Comparison of ENCODE assay signal across 9 mouse cellular contexts in the genomic region with DNA sequence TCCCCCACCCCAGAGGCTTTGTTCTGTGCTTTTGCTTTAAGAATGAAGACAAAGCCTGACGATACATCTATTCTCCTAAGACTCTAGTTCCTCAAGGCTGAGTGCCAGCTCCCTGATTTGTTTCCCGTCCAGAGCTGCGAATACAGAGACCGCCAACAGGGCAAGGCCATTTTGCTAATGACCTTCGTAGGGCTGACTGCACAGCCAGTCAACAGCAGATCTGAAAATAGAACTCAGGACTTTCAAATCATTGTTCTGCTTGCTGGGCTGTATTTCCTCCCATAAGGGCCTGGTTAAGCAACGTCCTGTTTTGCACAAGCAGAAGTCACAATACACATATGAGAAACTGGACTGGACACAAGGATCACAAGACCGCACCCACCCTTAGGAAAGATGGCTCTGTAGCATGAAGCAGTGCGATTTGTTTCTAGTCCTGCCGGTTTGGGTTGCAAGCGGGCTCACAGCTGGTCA.
A peak's percentile ranks its signal among the peaks of the same experiment; 100 is the strongest.
DNase-seq lines count a peak whose midpoint lies in the region; ATAC-seq lines count a peak whose summit lies in the region.
"Had no signal": no experiment of that assay in that cellular context is flagged by ENCODE, and none has a peak within 500 bp of the region (broad histone marks: within the 10 kb centered on the region; RNA-seq: fewer than 3 reads in every experiment).

No protein-coding gene starts in this region.

- H3K36me3 ChIP-seq in forebrain, embryonic 10.5 days (replicated peaks), result no peaks in the 10 kb centered on the region
- H3K36me3 ChIP-seq in forebrain, embryonic 12.5 days (replicated peaks), result no peaks in the 10 kb centered on the region
- H3K36me3 ChIP-seq in heart, embryonic 16.5 days (ENCODE audit: control insufficient read depth, insufficient read depth), result no peaks in the 10 kb centered on the region
- no peaks in the 10 kb centered on the region for H3K36me3 ChIP-seq in neural tube, embryonic 15.5 days
- H3K36me3 ChIP-seq: embryonic facial prominence, embryonic 15.5 days had no signal

- H3K27me3 ChIP-seq in forebrain, embryonic 10.5 days (ENCODE audit: poor library complexity, severe bottlenecking), result no peaks in the 10 kb centered on the region
- no peaks in the 10 kb centered on the region for H3K27me3 ChIP-seq in forebrain, embryonic 12.5 days
- no peaks in the 10 kb centered on the region for H3K27me3 ChIP-seq in heart, embryonic 16.5 days (ENCODE audit: control insufficient read depth, insufficient read depth, low read length)
- H3K27me3 ChIP-seq in neural tube, embryonic 15.5 days (replicated peaks), result no peaks in the 10 kb centered on the region
- H3K27me3 ChIP-seq: embryonic facial prominence, embryonic 15.5 days had no signal

- no peaks in the 10 kb centered on the region for H3K9me3 ChIP-seq in forebrain, embryonic 10.5 days
- no peaks in the 10 kb centered on the region for H3K9me3 ChIP-seq in forebrain, embryonic 12.5 days
- H3K9me3 ChIP-seq in heart, embryonic 16.5 days (replicated peaks; ENCODE audit: control insufficient read depth, low read length), result no peaks in the 10 kb centered on the region
- no peaks in the 10 kb centered on the region for H3K9me3 ChIP-seq in neural tube, embryonic 15.5 days (replicated peaks)
- H3K9me3 ChIP-seq: embryonic facial prominence, embryonic 15.5 days had no signal

- H3K27ac ChIP-seq in forebrain, embryonic 10.5 days, result 0 out of 2 replicates have a peak overlapping the region, but pooled peaks have one; percentile 20
- H3K27ac ChIP-seq in forebrain, embryonic 12.5 days, result no peak overlapping the region
- H3K27ac ChIP-seq in heart, embryonic 16.5 days (ENCODE audit: low read length), result peak overlapping the region; percentile 69
- no peak overlapping the region for H3K27ac ChIP-seq in neural tube, embryonic 15.5 days (replicated peaks)

- DNase-seq in forebrain, embryonic 10.5 days (ENCODE audit: extremely low spot score, low spot score), result no peak
- DNase-seq in right cerebral cortex, postnatal 25 days, result peak; percentile 15
- DNase-seq in right cerebral cortex, adult 18-20 months, result no peak
- peak; percentile 31 to 35 for DNase-seq in left cerebral cortex, postnatal 14 days (ENCODE audit: low spot score in 2 of 2)
- peak; percentile 75 for DNase-seq in skeletal muscle tissue, adult 2 months (ENCODE audit: low read depth, low spot score)

- ATAC-seq in forebrain, embryonic 12.5 days (ENCODE audit: low FRiP score), result no peak
- peak; percentile 75 for ATAC-seq in heart, embryonic 16.5 days (replicated peaks; ENCODE audit: extremely low read depth, insufficient read depth, low FRiP score)
- no peak for ATAC-seq in neural tube, embryonic 15.5 days (ENCODE audit: low FRiP score)

- H3K4me1 ChIP-seq in forebrain, embryonic 10.5 days, result peaks cover 7% of the 10 kb centered on the region
- H3K4me1 ChIP-seq in forebrain, embryonic 12.5 days, result peaks cover 2% of the 10 kb centered on the region; the same call in 1 of the 2 replicates
- H3K4me1 ChIP-seq in heart, embryonic 16.5 days (ENCODE audit: control insufficient read depth, insufficient read depth, low read length), result peaks cover 4% of the 10 kb centered on the region; the same call in 1 of the 2 replicates
- no peaks in the 10 kb centered on the region for H3K4me1 ChIP-seq in neural tube, embryonic 15.5 days
- H3K4me1 ChIP-seq: embryonic facial prominence, embryonic 15.5 days had no signal

- H3K9ac ChIP-seq in forebrain, embryonic 12.5 days, result no peak overlapping the region
- no peak overlapping the region for H3K9ac ChIP-seq in heart, embryonic 16.5 days (ENCODE audit: low read length)
- H3K9ac ChIP-seq in neural tube, embryonic 15.5 days (replicated peaks), result no peak overlapping the region
- H3K9ac ChIP-seq: embryonic facial prominence, embryonic 15.5 days had no signal

- intact Hi-C loops in left cerebral cortex, postnatal 14 days (cut with DNase I), result no loop called here

- WGBS in forebrain, embryonic 10.5 days, result 81% methylated on average over 10 of the region's 10 CpGs
- WGBS in forebrain, embryonic 12.5 days, result 70% methylated on average over 10 of the region's 10 CpGs
- WGBS in heart, embryonic 16.5 days, result 64% methylated on average over 10 of the region's 10 CpGs
- WGBS in neural tube, embryonic 15.5 days, result 52% methylated on average over 10 of the region's 10 CpGs

- no peak overlapping the region for H3K4me2 ChIP-seq in forebrain, embryonic 12.5 days
- H3K4me2 ChIP-seq in heart, embryonic 16.5 days (ENCODE audit: low read depth, low read length), result no peak overlapping the region
- H3K4me2 ChIP-seq in neural tube, embryonic 15.5 days, result no peak overlapping the region
- H3K4me2 ChIP-seq: embryonic facial prominence, embryonic 15.5 days had no signal

- H3K4me3 ChIP-seq in forebrain, embryonic 10.5 days, result no peak overlapping the region
- no peak overlapping the region for H3K4me3 ChIP-seq in forebrain, embryonic 12.5 days (replicated peaks)
- no peak overlapping the region for H3K4me3 ChIP-seq in heart, embryonic 16.5 days (ENCODE audit: low read length)
- no peak overlapping the region for H3K4me3 ChIP-seq in neural tube, embryonic 15.5 days (replicated peaks)
- H3K4me3 ChIP-seq: embryonic facial prominence, embryonic 15.5 days had no signal

Comparison
In these comparisons a context has a peak if more than half of its experiments do, and no peak if none do; other contexts are left out.
1. DNase-seq: peak in right cerebral cortex, postnatal 25 days (single experiment), left cerebral cortex, postnatal 14 days (2 of 2) and skeletal muscle tissue, adult 2 months (single experiment); none in forebrain, embryonic 10.5 days (single experiment) and right cerebral cortex, adult 18-20 months (single experiment).
2. H3K27ac ChIP-seq: peak in forebrain, embryonic 10.5 days (single experiment) and heart, embryonic 16.5 days (single experiment); none in forebrain, embryonic 12.5 days (single experiment) and neural tube, embryonic 15.5 days (single experiment).